Mouse (Mus musculus): ENCODE data around the gene Gatm. TPM values are rescaled to one million over a fixed set of nuclear protein-coding genes. Genes with fewer than 3 reads are reported as not detected.

The Gatm gene
- polyA plus RNA-seq, 1 experiment from 2014 or later: 23.8 TPM

DNA sequence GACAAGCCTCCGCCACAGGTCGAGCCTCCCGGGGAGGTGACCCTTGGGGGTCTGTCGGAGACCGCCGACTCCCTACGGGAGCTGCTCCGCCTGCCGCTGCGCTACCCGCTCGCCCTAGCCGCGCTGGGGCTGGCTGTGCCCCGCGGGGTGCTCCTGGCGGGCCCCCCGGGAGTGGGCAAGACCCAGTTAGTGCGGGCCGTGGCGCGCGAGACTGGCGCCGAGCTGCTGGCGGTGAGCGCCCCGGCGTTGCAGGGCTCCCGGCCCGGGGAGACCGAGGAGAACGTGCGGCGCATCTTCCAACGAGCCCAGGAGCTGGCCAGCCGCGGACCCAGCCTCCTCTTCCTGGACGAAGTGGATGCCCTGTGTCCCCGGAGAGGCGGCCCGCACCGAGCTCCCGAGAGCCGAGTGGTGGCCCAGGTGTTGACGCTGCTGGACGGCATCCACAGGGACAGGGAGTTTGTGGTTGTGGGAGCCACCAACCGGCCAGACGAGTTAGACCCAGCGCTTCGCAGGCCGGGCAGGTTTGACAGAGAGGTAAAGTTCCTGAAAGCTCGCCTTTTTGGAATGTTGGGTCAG is 20.2 kb upstream of the Gatm start:
- H3K36me3 ChIP-seq: peaks cover 20% of the 10 kb centered on the region
- H3K9ac ChIP-seq (replicated peaks): peak overlapping the region; percentile 95
- H3K27ac ChIP-seq (replicated peaks): 0 out of 2 replicates have a peak overlapping the region, but pooled peaks have one; percentile 16
- no peaks in the 10 kb centered on the region; the same call in 1 of the 2 replicates for H3K27me3 ChIP-seq
- peak overlapping the region; percentile 96 for H3K4me3 ChIP-seq
- no peak; the same call in none of the 2 replicates for ATAC-seq (ENCODE audit: low FRiP score, low read depth)
- under 1% methylated on average over 53 of the region's 53 CpGs for WGBS
- H3K4me2 ChIP-seq (replicated peaks): peak overlapping the region; percentile 94
- H3K4me1 ChIP-seq: peaks cover 12% of the 10 kb centered on the region
- H3K9me3 ChIP-seq: no peaks in the 10 kb centered on the region

DNA sequence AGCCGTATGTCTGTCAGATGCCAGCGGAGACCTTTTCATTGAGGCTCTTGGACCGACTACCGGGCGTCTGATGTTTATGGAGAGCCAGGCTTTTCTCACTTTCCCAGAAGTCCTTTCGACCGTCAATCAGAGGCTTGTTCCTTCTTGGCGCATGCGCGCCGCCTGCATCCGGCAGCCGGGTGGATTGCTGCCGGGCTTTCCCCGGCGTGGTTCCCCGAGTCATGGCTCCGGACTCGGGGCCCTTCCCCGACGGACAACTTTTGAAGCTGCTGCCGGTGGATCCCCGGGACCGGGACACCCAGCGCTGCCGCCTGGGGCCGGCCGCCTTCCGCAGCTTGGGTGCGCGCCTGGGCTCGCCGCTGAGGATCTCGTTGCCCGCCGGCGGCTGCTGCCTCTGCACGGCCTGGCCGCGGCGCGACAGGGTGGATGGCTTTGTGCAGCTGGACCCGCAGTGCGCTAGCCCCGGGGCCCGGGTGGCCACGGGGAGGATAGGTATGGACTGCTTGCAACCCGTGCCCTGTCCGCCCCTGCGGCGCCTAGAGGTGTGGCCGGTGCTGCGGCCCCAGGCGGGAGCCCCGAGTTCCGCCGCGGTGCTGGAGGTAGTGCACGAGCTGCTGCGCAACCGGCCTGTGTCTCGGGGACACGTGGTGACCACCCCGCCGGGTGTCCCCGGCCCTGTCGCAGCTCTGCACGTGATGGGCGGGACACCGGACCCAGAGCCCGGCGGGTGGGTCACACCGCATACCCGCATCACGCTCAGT is 19.5 kb upstream of the Gatm start:
- Histone ChIP-seq H3K4me2 (replicated peaks) (peak overlapping the region; percentile 94), H3K4me3 (peak overlapping the region; percentile 96), H3K27me3 (no peaks in the 10 kb centered on the region), H3K9me3 (no peaks in the 10 kb centered on the region), H3K27ac (replicated peaks) (peak overlapping the region; percentile 73), H3K4me1 (peaks cover 12% of the 10 kb centered on the region), H3K36me3 (peaks cover 20% of the 10 kb centered on the region), H3K9ac (replicated peaks) (peak overlapping the region; percentile 95)
- peak; percentile 86 for ATAC-seq (ENCODE audit: low FRiP score, low read depth)
- WGBS: under 1% methylated on average over 68 of the region's 75 CpGs

DNA sequence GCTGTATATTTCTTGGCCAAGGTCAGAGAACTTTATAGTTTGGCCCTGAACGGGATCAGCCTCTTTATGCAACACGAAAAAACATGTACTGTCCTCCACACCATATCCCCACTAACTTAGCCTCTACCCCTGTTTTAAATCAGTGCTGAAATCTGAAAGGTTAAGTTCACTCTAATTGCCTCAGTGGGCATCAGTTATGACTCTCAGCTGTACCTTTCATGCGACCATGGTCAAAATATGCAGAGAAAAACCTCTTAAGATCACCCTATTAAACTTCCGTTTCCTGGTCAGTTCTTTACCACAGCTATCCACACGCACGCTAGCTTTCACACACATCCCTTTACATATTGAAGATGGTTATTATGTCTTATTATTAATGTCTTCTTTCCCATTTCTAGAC is 18.8 kb upstream of the Gatm start:
- H3K4me2 ChIP-seq (replicated peaks): peak overlapping the region; percentile 94
- peaks cover 12% of the 10 kb centered on the region for H3K4me1 ChIP-seq
- no peaks in the 10 kb centered on the region for H3K27me3 ChIP-seq
- WGBS: 65% methylated on average over 6 of the region's 6 CpGs
- 0 out of 2 replicates have a peak overlapping the region, but pooled peaks have one; percentile 11 for H3K27ac ChIP-seq (replicated peaks)
- no peak for ATAC-seq (ENCODE audit: low FRiP score, low read depth)
- peak overlapping the region; percentile 21; the same call in 1 of the 2 replicates for H3K9ac ChIP-seq (replicated peaks)
- no peaks in the 10 kb centered on the region for H3K9me3 ChIP-seq
- peaks cover 20% of the 10 kb centered on the region for H3K36me3 ChIP-seq
- H3K4me3 ChIP-seq: peak overlapping the region; percentile 96; the same call in 1 of the 2 replicates

DNA sequence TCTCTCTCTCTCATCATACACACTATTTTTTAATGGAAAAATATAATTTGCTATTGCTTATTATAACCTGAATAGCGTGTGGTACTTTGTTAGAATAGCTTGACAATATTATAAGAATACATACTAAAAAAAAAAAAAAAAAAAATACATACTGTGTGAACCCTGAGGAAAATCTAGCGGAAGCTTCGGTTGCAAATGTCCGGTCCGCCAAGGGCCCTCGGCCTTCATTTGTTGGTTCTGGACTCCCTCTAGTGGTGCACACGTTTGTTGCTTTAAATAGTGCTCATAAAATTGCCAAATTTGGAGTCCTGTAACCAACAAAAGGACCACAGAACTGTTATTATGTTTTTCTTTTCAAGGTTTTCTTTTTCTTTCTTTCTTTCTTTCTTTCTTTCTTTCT is 17.9 kb upstream of the Gatm start:
- 1% methylated on average over 7 of the region's 7 CpGs for WGBS

DNA sequence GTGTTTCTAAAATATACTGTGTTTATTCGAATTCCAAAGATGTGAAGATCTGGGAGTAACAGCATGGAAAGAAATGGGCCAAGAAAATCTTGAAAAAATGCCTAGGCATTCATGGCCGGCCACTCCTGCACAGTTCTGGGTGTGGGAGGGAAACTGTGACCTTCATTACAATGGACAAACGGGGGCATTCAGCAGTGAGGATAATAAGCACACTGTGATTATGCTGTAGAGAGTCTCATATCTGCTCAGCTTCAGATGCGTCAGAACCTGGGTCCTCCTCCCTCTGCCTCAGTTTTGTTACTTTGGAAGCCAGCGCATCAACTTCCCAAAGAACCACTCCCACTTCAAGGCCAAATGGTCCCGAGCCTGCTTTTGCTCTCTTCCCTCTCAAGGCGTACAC is 14.8 kb upstream of the Gatm start:
- Histone ChIP-seq H3K4me1 (no peaks in the 10 kb centered on the region), H3K9ac (replicated peaks) (no peak overlapping the region), H3K27ac (replicated peaks) (no peak overlapping the region), H3K36me3 (no peaks in the 10 kb centered on the region), H3K27me3 (no peaks in the 10 kb centered on the region), H3K4me3 (no peak overlapping the region), H3K9me3 (no peaks in the 10 kb centered on the region), H3K4me2 (replicated peaks) (no peak overlapping the region)
- 74% methylated on average over 7 of the region's 7 CpGs for WGBS
- no peak for ATAC-seq (ENCODE audit: low FRiP score, low read depth)

More for the DNA sequence above, 17.9 kb upstream of the Gatm start:
- Histone ChIP-seq H3K9me3 (no peaks in the 10 kb centered on the region), H3K4me3 (no peak overlapping the region), H3K27me3 (no peaks in the 10 kb centered on the region), H3K27ac (replicated peaks) (no peak overlapping the region), H3K36me3 (peaks cover 18% of the 10 kb centered on the region), H3K4me2 (replicated peaks) (no peak overlapping the region), H3K4me1 (peaks cover 12% of the 10 kb centered on the region), H3K9ac (replicated peaks) (no peak overlapping the region)
- ATAC-seq (ENCODE audit: low FRiP score, low read depth): no peak

DNA sequence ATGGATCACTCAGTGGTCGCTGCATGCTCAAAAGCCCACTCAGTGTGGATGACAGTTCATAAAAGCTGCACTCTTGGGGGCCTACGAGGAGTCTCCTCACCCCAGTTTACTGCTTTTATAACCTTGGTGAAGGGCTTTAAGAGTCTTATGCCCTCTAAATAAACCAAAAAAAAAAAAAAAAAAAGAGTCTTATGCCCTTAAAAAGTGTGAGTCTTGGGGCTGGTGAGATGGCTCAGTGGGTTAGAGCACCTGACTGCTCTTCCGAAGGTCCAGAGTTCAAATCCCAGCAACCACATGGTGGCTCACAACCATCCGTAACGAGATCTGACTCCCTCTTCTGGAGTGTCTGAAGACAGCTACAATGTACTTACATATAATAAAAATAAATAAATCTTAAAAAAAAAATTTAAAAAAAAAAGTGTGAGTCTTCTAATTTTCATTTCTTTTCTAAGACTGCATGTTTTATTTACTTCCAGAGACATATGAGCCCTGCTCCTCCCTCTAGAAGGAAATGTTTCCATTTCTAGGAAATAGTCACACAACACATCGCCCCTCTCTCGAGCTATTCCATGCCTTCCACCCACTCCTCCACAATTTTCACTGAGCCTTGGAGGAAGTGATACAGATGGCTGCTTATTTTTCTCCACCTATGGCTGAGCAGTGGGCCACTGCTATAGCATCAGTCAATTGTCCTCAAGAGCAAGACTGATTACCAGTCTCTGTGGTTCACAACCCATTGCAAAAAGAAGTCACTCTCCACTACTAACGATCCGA is 10.4 kb upstream of the Gatm start:
- WGBS: 87% methylated on average over 9 of the region's 9 CpGs
- H3K9ac ChIP-seq (replicated peaks): no peak overlapping the region
- no peaks in the 10 kb centered on the region for H3K36me3 ChIP-seq
- H3K9me3 ChIP-seq: no peaks in the 10 kb centered on the region
- no peak overlapping the region for H3K4me3 ChIP-seq
- H3K4me1 ChIP-seq: no peaks in the 10 kb centered on the region
- H3K27me3 ChIP-seq: no peaks in the 10 kb centered on the region
- H3K4me2 ChIP-seq (replicated peaks): no peak overlapping the region
- no peak overlapping the region for H3K27ac ChIP-seq (replicated peaks)
- no peak for ATAC-seq (ENCODE audit: low FRiP score, low read depth)

DNA sequence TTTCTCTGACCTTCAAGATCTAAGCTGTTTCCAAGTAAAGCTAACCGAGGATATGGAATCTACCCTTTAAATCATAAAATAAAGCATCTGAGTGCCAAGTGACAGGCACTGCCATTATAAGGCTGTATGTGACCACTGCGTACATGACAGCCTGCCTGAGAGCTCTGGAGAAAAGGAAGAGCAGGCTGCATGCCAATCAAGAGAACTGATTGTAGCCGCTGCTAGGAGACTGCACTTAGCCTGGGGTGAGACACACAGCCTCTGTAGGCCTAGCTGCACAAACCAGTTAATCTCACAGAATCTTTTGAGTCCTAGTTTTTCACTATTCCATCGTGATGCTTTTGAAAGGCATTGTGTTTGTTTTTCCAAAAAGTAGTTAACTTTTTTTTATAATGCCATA is 7.6 kb upstream of the Gatm start:
- WGBS: 23% methylated on average over 4 of the region's 4 CpGs

DNA sequence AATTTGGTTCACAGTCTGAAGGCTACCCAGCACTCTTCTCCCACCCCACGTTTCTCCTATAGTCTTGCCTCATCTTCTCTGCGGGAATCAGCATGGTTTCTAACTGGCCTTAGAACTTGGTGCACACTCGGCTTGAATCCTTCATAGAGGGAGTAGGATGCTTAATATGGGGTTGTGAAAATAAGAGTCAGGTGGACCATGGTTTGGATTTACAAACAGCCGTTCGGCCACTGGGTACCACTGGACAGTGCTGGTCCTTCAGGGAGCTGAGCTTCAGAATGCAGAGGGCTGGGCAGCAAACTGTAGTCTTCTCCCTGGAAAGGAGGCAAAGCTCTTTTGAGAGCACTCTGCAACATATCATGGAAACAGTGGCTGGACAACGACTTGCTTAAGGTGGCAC is 6.7 kb upstream of the Gatm start:
- Histone ChIP-seq H3K36me3 (no peaks in the 10 kb centered on the region), H3K4me2 (replicated peaks) (no peak overlapping the region), H3K4me3 (no peak overlapping the region), H3K4me1 (no peaks in the 10 kb centered on the region), H3K9ac (replicated peaks) (no peak overlapping the region), H3K27me3 (no peaks in the 10 kb centered on the region), H3K27ac (replicated peaks) (no peak overlapping the region), H3K9me3 (no peaks in the 10 kb centered on the region)
- no peak for ATAC-seq (ENCODE audit: low FRiP score, low read depth)
- 76% methylated on average over 6 of the region's 6 CpGs for WGBS

More for the DNA sequence above, 7.6 kb upstream of the Gatm start:
- Histone ChIP-seq H3K4me1 (no peaks in the 10 kb centered on the region), H3K36me3 (no peaks in the 10 kb centered on the region), H3K9ac (replicated peaks) (no peak overlapping the region), H3K4me3 (no peak overlapping the region), H3K9me3 (no peaks in the 10 kb centered on the region), H3K4me2 (replicated peaks) (no peak overlapping the region), H3K27me3 (no peaks in the 10 kb centered on the region), H3K27ac (replicated peaks) (no peak overlapping the region)
- ATAC-seq (ENCODE audit: low FRiP score, low read depth): peak; percentile 70

DNA sequence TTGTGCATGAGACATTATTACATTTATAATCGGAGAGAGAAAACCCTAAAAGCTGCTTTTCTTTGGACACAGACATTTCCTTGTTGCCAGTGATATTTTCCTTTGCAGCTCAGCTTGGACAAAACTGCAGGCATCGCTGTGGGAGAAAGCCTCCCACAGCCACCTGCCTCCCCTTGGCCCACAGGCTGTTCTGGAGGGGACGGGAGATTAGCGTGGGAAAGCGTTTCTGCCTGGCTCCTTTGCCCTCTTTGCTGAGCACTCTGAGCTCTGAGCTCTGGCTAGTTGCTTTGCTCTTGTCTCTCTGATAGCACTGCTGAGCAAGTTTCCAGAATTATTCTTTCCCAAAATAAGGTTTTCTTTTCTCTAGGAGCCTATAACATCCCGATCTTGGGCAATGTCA is 5.1 kb upstream of the Gatm start:
- WGBS: 54% methylated on average over 6 of the region's 6 CpGs
- H3K4me2 ChIP-seq (replicated peaks): no peak overlapping the region

DNA sequence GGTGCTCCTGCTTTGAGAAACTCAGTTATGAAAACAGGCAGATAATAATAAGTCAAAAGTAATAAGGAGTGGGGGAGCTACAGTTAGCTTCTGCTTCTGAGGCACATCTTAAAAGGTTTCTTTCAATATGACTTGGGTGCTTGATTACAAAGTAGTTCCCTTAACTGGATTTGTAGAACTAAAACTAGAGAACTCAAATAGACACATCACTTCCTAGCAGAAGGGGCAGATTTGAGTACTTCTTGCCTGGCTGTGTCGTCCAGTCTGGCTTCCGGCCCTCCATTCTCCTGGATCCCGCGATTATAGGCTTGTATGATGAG is 511 bp upstream of the Gatm start:
- H3K4me3 ChIP-seq: peak overlapping the region; percentile 52
- no peaks in the 10 kb centered on the region for H3K36me3 ChIP-seq
- no peaks in the 10 kb centered on the region for H3K9me3 ChIP-seq
- peak overlapping the region; percentile 74 for H3K4me2 ChIP-seq (replicated peaks)
- ATAC-seq (ENCODE audit: low FRiP score, low read depth): no peak
- no peak overlapping the region for H3K27ac ChIP-seq (replicated peaks)
- 84% methylated on average over 4 of the region's 4 CpGs for WGBS
- H3K27me3 ChIP-seq: peaks cover 6% of the 10 kb centered on the region; the same call in 1 of the 2 replicates
- H3K4me1 ChIP-seq: no peaks in the 10 kb centered on the region; the same call in 1 of the 2 replicates
- H3K9ac ChIP-seq (replicated peaks): no peak overlapping the region

More for the DNA sequence above, 5.1 kb upstream of the Gatm start:
- Histone ChIP-seq H3K27ac (replicated peaks) (no peak overlapping the region), H3K4me1 (no peaks in the 10 kb centered on the region), H3K9me3 (no peaks in the 10 kb centered on the region), H3K4me3 (no peak overlapping the region), H3K27me3 (0 out of 2 replicates have a peak, but pooled peaks cover 6% of the 10 kb centered on the region), H3K9ac (replicated peaks) (no peak overlapping the region), H3K36me3 (no peaks in the 10 kb centered on the region)
- ATAC-seq (ENCODE audit: low FRiP score, low read depth): no peak

DNA sequence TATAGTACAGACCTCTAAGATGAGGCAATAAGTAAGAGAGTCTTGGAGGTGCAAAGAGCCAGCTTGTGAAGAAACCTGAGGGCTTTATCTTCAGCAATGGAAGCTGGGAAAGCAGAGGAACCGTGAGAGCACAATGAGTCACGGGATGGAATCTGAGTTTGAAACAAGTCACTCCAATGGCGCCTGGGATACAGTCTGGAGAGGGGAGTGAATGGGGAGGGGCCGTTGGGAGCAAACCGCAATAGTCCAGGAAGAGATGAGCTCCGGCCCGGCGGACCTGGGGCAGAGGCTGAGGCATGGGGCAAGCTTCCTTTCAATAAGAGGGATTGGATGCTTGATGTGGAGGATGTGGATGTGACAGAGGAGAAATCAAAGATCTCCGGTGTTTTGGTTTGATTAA is 2.3 kb downstream of the Gatm start:
- ATAC-seq (ENCODE audit: low FRiP score, low read depth): no peak
- H3K4me2 ChIP-seq (replicated peaks): no peak overlapping the region
- H3K36me3 ChIP-seq: no peaks in the 10 kb centered on the region
- no peak overlapping the region for H3K27ac ChIP-seq (replicated peaks)
- no peak overlapping the region for H3K4me3 ChIP-seq
- H3K9me3 ChIP-seq: no peaks in the 10 kb centered on the region
- H3K4me1 ChIP-seq: no peaks in the 10 kb centered on the region; the same call in 1 of the 2 replicates
- peaks cover 6% of the 10 kb centered on the region; the same call in 1 of the 2 replicates for H3K27me3 ChIP-seq
- 83% methylated on average over 9 of the region's 9 CpGs for WGBS
- H3K9ac ChIP-seq (replicated peaks): no peak overlapping the region

DNA sequence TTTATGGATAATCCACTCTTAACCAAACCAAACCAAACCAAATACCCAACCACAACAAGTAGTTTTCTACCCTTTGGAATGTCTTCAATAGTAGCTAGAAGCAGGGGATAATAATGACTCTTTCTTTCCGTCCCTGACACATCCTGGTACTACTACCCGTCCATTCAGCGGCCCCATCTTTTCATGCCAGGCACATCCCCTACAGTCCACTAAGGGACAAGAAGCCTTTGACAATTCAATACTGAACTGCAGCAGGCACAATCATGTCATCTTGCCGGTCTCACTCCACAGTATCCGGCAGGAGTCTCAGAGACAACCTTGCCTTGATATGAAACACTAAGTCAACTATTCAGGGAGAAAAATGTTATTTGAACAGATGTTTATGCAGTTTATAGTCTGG is 5.3 kb downstream of the Gatm start:
- WGBS: 81% methylated on average over 5 of the region's 5 CpGs
- Histone ChIP-seq H3K27me3 (no peaks in the 10 kb centered on the region; the same call in 1 of the 2 replicates), H3K4me1 (no peaks in the 10 kb centered on the region; the same call in 1 of the 2 replicates), H3K9ac (replicated peaks) (no peak overlapping the region), H3K4me3 (no peak overlapping the region), H3K4me2 (replicated peaks) (no peak overlapping the region), H3K27ac (replicated peaks) (no peak overlapping the region), H3K36me3 (no peaks in the 10 kb centered on the region), H3K9me3 (no peaks in the 10 kb centered on the region)
- ATAC-seq (ENCODE audit: low FRiP score, low read depth): no peak
